Mouse (Mus musculus) forelimb bud, embryonic 11.5 days (tissue): ENCODE data around the gene Cntnap1.
A peak's percentile ranks its signal among the peaks of the same experiment; 100 is the strongest.

Source experiments
- DNase-seq: peaks from one replicate; pipeline ENCODE4 v3.0.0-alpha.2; 2012; ENCODE audit warnings: low read depth, low spot score

Cntnap1 gene

GRCm38 (mm10) chr11:101216936-101217335, 46.6 kb downstream of the Cntnap1 start:
- no peak for DNase-seq

- no peak for DNase-seq
Observed at GRCm38 (mm10) chr11:101218436-101219055, 48.2 kb downstream of the Cntnap1 start.

- no peak for DNase-seq
Observed at GRCm38 (mm10) chr11:101220853-101221252, 50.5 kb downstream of the Cntnap1 start.

- DNase-seq: no peak
Observed at GRCm38 (mm10) chr11:101221306-101221986, 51.1 kb downstream of the Cntnap1 start.

GRCm38 (mm10) chr11:101224337-101224736, 54.0 kb downstream of the Cntnap1 start:
- DNase-seq: no peak

- DNase-seq: no peak
Observed at GRCm38 (mm10) chr11:101225331-101226064, 55.2 kb downstream of the Cntnap1 start.

GRCm38 (mm10) chr11:101226065-101226701, 55.9 kb downstream of the Cntnap1 start, which contains the start of gene Ezh1:
Gene Ezh1, minus strand, starts transcription at chr11:101226463.
- DNase-seq: peak; percentile 75

GRCm38 (mm10) chr11:101229361-101229900, 59.1 kb downstream of the Cntnap1 start:
- DNase-seq: no peak

- DNase-seq: no peak
Observed at GRCm38 (mm10) chr11:101230061-101230511, 59.8 kb downstream of the Cntnap1 start.

GRCm38 (mm10) chr11:101230526-101230925, 60.2 kb downstream of the Cntnap1 start:
- DNase-seq: no peak

- no peak for DNase-seq
Observed at GRCm38 (mm10) chr11:101230991-101231871, 60.9 kb downstream of the Cntnap1 start.

GRCm38 (mm10) chr11:101232010-101232839, 61.9 kb downstream of the Cntnap1 start:
- DNase-seq: no peak

GRCm38 (mm10) chr11:101233240-101233639, 62.9 kb downstream of the Cntnap1 start:
- DNase-seq: no peak

GRCm38 (mm10) chr11:101234124-101234523, 63.8 kb downstream of the Cntnap1 start:
- no peak for DNase-seq

GRCm38 (mm10) chr11:101235429-101235828, 65.1 kb downstream of the Cntnap1 start:
- no peak for DNase-seq

- DNase-seq: no peak
Observed at GRCm38 (mm10) chr11:101236782-101237181, 66.5 kb downstream of the Cntnap1 start.

- no peak for DNase-seq
Observed at GRCm38 (mm10) chr11:101238071-101238647, 67.8 kb downstream of the Cntnap1 start.
